Mouse (Mus musculus) kidney, embryonic 16.5 days (tissue): ENCODE measurements at regions not wholly inside any gene's neighbourhood (a gene's known extent, or its start where the extent isn't known, plus 50 kb on each side); places are given as distances from the start of the nearest gene placed in this dataset.
A peak's percentile ranks its signal among the peaks of the same experiment; 100 is the strongest.

Experiments
- ATAC-seq: fragments of 200-750 bp; cut with Nextera tagmentation; 2 replicates; pipeline ENCODE4 v1.8.0; 2017; ENCODE audit warnings: moderate TSS enrichment; ENCODE audit not compliant: low FRiP score, low TSS enrichment
- H3K27ac ChIP-seq: fragments of 300-500 bp; sonication (generic); 2 replicates; pipeline ENCODE4 v1.5.1; 2014; ENCODE audit warnings: low read length
- H3K27me3 ChIP-seq: fragments of 300-500 bp; sonication (generic); 2 replicates; pipeline ENCODE4 v1.6.1; 2014; ENCODE audit warnings: low read length, control low read depth, mixed read lengths; ENCODE audit not compliant: insufficient read depth
- H3K36me3 ChIP-seq: fragments of 300-500 bp; sonication (generic); 2 replicates; pipeline ENCODE4 v1.6.1; 2014; ENCODE audit warnings: low read length, control low read depth, mixed read lengths; ENCODE audit not compliant: insufficient read depth
- H3K4me1 ChIP-seq: fragments of 300-500 bp; sonication (generic); 2 replicates; pipeline ENCODE4 v1.6.1; 2014; ENCODE audit warnings: low read length, control low read depth, mixed read lengths; ENCODE audit not compliant: insufficient read depth
- H3K4me2 ChIP-seq: fragments of 300-500 bp; sonication (generic); replicated peaks from 2 replicates; pipeline ENCODE4 v1.6.1; 2014; ENCODE audit warnings: low read depth, low read length
- H3K4me3 ChIP-seq: fragments of 300-500 bp; sonication (generic); 2 replicates; pipeline ENCODE4 v1.5.1; 2014; ENCODE audit warnings: mild to moderate bottlenecking, low read length
- H3K9ac ChIP-seq: fragments of 300-500 bp; sonication (generic); replicated peaks from 2 replicates; pipeline ENCODE4 v1.6.1; 2014; ENCODE audit warnings: low read length
- H3K9me3 ChIP-seq: fragments of 300-500 bp; sonication (generic); 2 replicates; pipeline ENCODE4 v1.6.1; 2016; ENCODE audit warnings: low read length, control low read depth
- WGBS: fragments of 180-500 bp; shearing (Covaris S2); extraction: QIAGEN DNeasy Blood & Tissue Kit; methylation state at CpG from one replicate; pipeline ENCODE4 v1.1.7; 2014; 5-methylcytosine and 5-hydroxymethylcytosine counted together

GRCm38 (mm10) chr10:117493091-117493823 lies 113.4 kb upstream of the Cpsf6 start:
- Histone ChIP-seq H3K4me3 (no peak overlapping the region), H3K9me3 (peaks cover 4% of the 10 kb centered on the region; the same call in 1 of the 2 replicates), H3K4me2 (peak overlapping the region; percentile 64; the same call in 1 of the 2 replicates), H3K36me3 (no peaks in the 10 kb centered on the region), H3K27me3 (no peaks in the 10 kb centered on the region), H3K9ac (no peak overlapping the region), H3K27ac (no peak overlapping the region), H3K4me1 (peaks cover 6% of the 10 kb centered on the region; the same call in 1 of the 2 replicates)
- no peak for ATAC-seq
- 96% methylated on average over 3 of the region's 3 CpGs for whole genome bisulfite sequencing

GRCm38 (mm10) chr10:117492391-117492990 lies 112.7 kb upstream of the Cpsf6 start:
- H3K9me3 ChIP-seq: peaks cover 4% of the 10 kb centered on the region; the same call in 1 of the 2 replicates
- H3K27me3 ChIP-seq: no peaks in the 10 kb centered on the region
- H3K36me3 ChIP-seq: no peaks in the 10 kb centered on the region
- no peak for ATAC-seq
- H3K4me3 ChIP-seq: no peak overlapping the region
- H3K9ac ChIP-seq: no peak overlapping the region
- H3K4me1 ChIP-seq: peaks cover 6% of the 10 kb centered on the region; the same call in 1 of the 2 replicates
- H3K4me2 ChIP-seq: no peak overlapping the region
- 94% methylated on average over 5 of the region's 5 CpGs for WGBS
- no peak overlapping the region for H3K27ac ChIP-seq

GRCm38 (mm10) chr10:117491711-117492110 lies 111.9 kb upstream of the Cpsf6 start:
- Histone ChIP-seq H3K4me3 (no peak overlapping the region), H3K27me3 (no peaks in the 10 kb centered on the region)
- ATAC-seq: no peak

GRCm38 (mm10) chr10:117490851-117491595 lies 111.2 kb upstream of the Cpsf6 start:
- 88% methylated on average over 4 of the region's 4 CpGs for WGBS
- H3K4me3 ChIP-seq: no peak overlapping the region
- H3K4me2 ChIP-seq: no peak overlapping the region
- H3K9me3 ChIP-seq: peaks cover 4% of the 10 kb centered on the region; the same call in 1 of the 2 replicates
- H3K27me3 ChIP-seq: no peaks in the 10 kb centered on the region
- H3K4me1 ChIP-seq: peaks cover 6% of the 10 kb centered on the region; the same call in 1 of the 2 replicates
- H3K27ac ChIP-seq: no peak overlapping the region
- no peaks in the 10 kb centered on the region for H3K36me3 ChIP-seq
- no peak for ATAC-seq
- H3K9ac ChIP-seq: no peak overlapping the region

More at GRCm38 (mm10) chr10:117491711-117492110, 111.9 kb upstream of the Cpsf6 start:
- 76% methylated on average over 1 of the region's 1 CpGs for WGBS
- Histone ChIP-seq H3K4me1 (peaks cover 6% of the 10 kb centered on the region; the same call in 1 of the 2 replicates), H3K4me2 (no peak overlapping the region), H3K27ac (no peak overlapping the region), H3K36me3 (no peaks in the 10 kb centered on the region), H3K9me3 (peaks cover 4% of the 10 kb centered on the region; the same call in 1 of the 2 replicates), H3K9ac (no peak overlapping the region)

GRCm38 (mm10) chr10:117483091-117483600 lies 103.3 kb upstream of the Cpsf6 start:
- H3K4me3 ChIP-seq: no peak overlapping the region
- WGBS: 94% methylated on average over 4 of the region's 4 CpGs

GRCm38 (mm10) chr10:117482361-117482760 lies 102.5 kb upstream of the Cpsf6 start:
- H3K4me1 ChIP-seq: peaks cover 6% of the 10 kb centered on the region
- 85% methylated on average over 3 of the region's 3 CpGs for WGBS
- ATAC-seq: no peak

More at GRCm38 (mm10) chr10:117483091-117483600, 103.3 kb upstream of the Cpsf6 start:
- no peak overlapping the region for H3K9ac ChIP-seq
- H3K27me3 ChIP-seq: no peaks in the 10 kb centered on the region
- ATAC-seq: no peak
- no peaks in the 10 kb centered on the region for H3K36me3 ChIP-seq
- peaks cover 5% of the 10 kb centered on the region for H3K4me1 ChIP-seq
- no peak overlapping the region for H3K27ac ChIP-seq
- H3K9me3 ChIP-seq: no peaks in the 10 kb centered on the region
- no peak overlapping the region for H3K4me2 ChIP-seq

GRCm38 (mm10) chr10:117481341-117481990 lies 101.7 kb upstream of the Cpsf6 start:
- H3K27ac ChIP-seq: no peak overlapping the region
- ATAC-seq: no peak
- peaks cover 6% of the 10 kb centered on the region for H3K4me1 ChIP-seq
- 83% methylated on average over 5 of the region's 5 CpGs for WGBS
- no peak overlapping the region for H3K4me3 ChIP-seq
- no peaks in the 10 kb centered on the region for H3K36me3 ChIP-seq
- no peak overlapping the region for H3K4me2 ChIP-seq
- no peak overlapping the region for H3K9ac ChIP-seq
- no peaks in the 10 kb centered on the region for H3K9me3 ChIP-seq
- H3K27me3 ChIP-seq: no peaks in the 10 kb centered on the region

More at GRCm38 (mm10) chr10:117482361-117482760, 102.5 kb upstream of the Cpsf6 start:
- no peak overlapping the region for H3K4me2 ChIP-seq
- H3K9ac ChIP-seq: no peak overlapping the region
- H3K36me3 ChIP-seq: no peaks in the 10 kb centered on the region
- no peaks in the 10 kb centered on the region for H3K9me3 ChIP-seq
- no peak overlapping the region for H3K27ac ChIP-seq
- H3K4me3 ChIP-seq: no peak overlapping the region
- H3K27me3 ChIP-seq: no peaks in the 10 kb centered on the region

- Histone ChIP-seq H3K4me1 (peaks cover 6% of the 10 kb centered on the region), H3K27ac (no peak overlapping the region), H3K36me3 (no peaks in the 10 kb centered on the region), H3K27me3 (no peaks in the 10 kb centered on the region), H3K4me2 (no peak overlapping the region), H3K4me3 (no peak overlapping the region), H3K9me3 (no peaks in the 10 kb centered on the region), H3K9ac (no peak overlapping the region)
- 82% methylated on average over 5 of the region's 5 CpGs for WGBS
- no peak for ATAC-seq
Observed at GRCm38 (mm10) chr10:117480456-117480850, 100.6 kb upstream of the Cpsf6 start.

- 87% methylated on average over 12 of the region's 12 CpGs for WGBS
- ATAC-seq: no peak
- Histone ChIP-seq H3K36me3 (no peaks in the 10 kb centered on the region), H3K9me3 (no peaks in the 10 kb centered on the region), H3K4me3 (no peak overlapping the region), H3K4me1 (peaks cover 6% of the 10 kb centered on the region), H3K4me2 (no peak overlapping the region), H3K27ac (no peak overlapping the region), H3K9ac (no peak overlapping the region), H3K27me3 (no peaks in the 10 kb centered on the region)
Observed at GRCm38 (mm10) chr10:117479721-117480455, 100.1 kb upstream of the Cpsf6 start.
